Mouse (Mus musculus): ENCODE data around the gene Dennd2c. TPM values are rescaled to one million over a fixed set of nuclear protein-coding genes. Genes with fewer than 3 reads are reported as not detected.
"Not testable (repeated sequence)": the region's sequence is repeated elsewhere in the genome, so short reads cannot be mapped to it uniquely, and the experiment has no call there.

Dennd2c gene
- polyA plus RNA-seq, 1 experiment from 2014 or later, result 1.3 TPM

DNA sequence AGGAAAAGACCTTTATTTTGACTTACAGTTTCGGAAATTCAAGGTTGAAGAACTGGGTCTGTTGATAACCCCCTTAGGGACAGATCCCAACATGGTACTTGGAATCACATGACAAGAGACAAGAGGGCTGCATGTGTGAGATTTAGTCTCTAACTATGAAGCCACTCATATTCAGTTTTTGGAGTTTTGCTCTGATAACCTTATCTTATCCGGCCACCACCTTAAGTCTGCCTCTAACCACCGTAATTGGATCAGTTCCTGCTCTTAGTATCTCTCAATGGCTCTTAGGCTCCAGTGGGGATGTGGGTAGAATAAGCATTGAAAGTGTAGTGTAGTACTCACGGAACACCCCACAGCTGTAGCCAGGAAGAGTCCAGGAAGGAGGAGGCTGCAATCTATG is 74.3 kb downstream of the Dennd2c start:
- no peak for DNase-seq (ENCODE audit: low spot score)
- Histone ChIP-seq H3K27me3 (ENCODE audit: control insufficient read depth, insufficient read depth, low read length) (no peaks in the 10 kb centered on the region), H3K4me3 (replicated peaks; ENCODE audit: low read length) (no peak overlapping the region), H3K4me2 (replicated peaks) (no peak overlapping the region), H3K36me3 (replicated peaks; ENCODE audit: control insufficient read depth, insufficient read depth) (peaks cover 67% of the 10 kb centered on the region), H3K9me3 (ENCODE audit: control insufficient read depth, low read length) (no peaks in the 10 kb centered on the region), H3K27ac (no peak overlapping the region), H3K9ac (no peak overlapping the region), H3K4me1 (replicated peaks; ENCODE audit: control insufficient read depth, insufficient read depth, low read length) (peaks cover 8% of the 10 kb centered on the region; the same call in 1 of the 2 replicates)
- no peak for ATAC-seq (ENCODE audit: low FRiP score)
- 98% methylated on average over 4 of the region's 4 CpGs for WGBS

DNA sequence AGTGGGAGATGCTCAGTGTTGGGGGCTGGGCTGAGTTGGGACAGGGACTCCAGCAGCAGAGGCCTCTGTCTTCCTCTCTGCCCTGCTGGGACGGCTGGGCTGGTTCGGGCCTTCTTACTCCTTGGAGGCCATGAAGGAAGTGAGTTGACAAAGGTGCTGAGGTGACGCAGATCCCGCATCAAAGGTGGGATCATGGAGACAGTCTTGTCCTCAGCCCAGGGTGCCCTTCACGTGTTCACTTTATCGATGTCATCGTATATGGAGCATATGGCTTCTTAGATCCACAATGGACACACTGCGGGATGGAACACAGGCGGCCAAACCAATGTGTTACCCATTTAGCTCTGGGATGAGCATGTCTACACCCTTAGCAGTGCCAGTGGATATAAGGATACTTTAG is 77.1 kb downstream of the Dennd2c start:
- no peak overlapping the region for H3K9ac ChIP-seq
- no peak overlapping the region for H3K27ac ChIP-seq
- ATAC-seq (ENCODE audit: low FRiP score) (no peak), DNase-seq (ENCODE audit: low spot score) (no peak)
- no peaks in the 10 kb centered on the region for H3K9me3 ChIP-seq (ENCODE audit: control insufficient read depth, low read length)
- no peaks in the 10 kb centered on the region for H3K27me3 ChIP-seq (ENCODE audit: control insufficient read depth, insufficient read depth, low read length)
- H3K4me3 ChIP-seq (replicated peaks; ENCODE audit: low read length), result no peak overlapping the region
- 91% methylated on average over 9 of the region's 9 CpGs for WGBS
- no peaks in the 10 kb centered on the region for H3K4me1 ChIP-seq (replicated peaks; ENCODE audit: control insufficient read depth, insufficient read depth, low read length)
- no peak overlapping the region for H3K4me2 ChIP-seq (replicated peaks)
- H3K36me3 ChIP-seq (replicated peaks; ENCODE audit: control insufficient read depth, insufficient read depth), result peaks cover 53% of the 10 kb centered on the region

DNA sequence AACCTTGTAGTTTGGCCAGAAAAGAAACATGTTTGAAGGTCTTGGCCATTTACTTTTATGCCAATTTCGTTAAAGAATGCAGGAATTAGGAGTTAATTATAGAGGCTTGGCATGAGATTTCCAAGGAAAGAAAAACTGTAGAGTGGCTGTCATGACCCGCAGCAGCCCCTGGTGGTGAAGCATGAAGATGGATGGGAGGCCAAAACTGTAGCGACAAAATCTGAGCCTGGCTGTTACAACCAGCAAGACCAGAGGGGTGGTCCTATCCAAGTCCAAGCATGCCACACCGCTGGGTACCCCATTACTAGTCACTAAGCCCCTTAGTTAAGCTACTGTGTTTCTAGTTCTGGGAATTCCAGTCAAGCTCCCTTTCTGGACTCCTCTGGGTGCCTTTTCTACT is 78.8 kb downstream of the Dennd2c start:
- Histone ChIP-seq H3K9ac (no peak overlapping the region), H3K4me1 (replicated peaks; ENCODE audit: control insufficient read depth, insufficient read depth, low read length) (no peaks in the 10 kb centered on the region), H3K27me3 (ENCODE audit: control insufficient read depth, insufficient read depth, low read length) (no peaks in the 10 kb centered on the region), H3K9me3 (ENCODE audit: control insufficient read depth, low read length) (no peaks in the 10 kb centered on the region), H3K27ac (no peak overlapping the region), H3K4me3 (replicated peaks; ENCODE audit: low read length) (no peak overlapping the region), H3K36me3 (replicated peaks; ENCODE audit: control insufficient read depth, insufficient read depth) (peaks cover 38% of the 10 kb centered on the region), H3K4me2 (replicated peaks) (no peak overlapping the region)
- WGBS, result 59% methylated on average over 4 of the region's 4 CpGs
- DNase-seq (ENCODE audit: low spot score) (no peak), ATAC-seq (ENCODE audit: low FRiP score) (no peak)

DNA sequence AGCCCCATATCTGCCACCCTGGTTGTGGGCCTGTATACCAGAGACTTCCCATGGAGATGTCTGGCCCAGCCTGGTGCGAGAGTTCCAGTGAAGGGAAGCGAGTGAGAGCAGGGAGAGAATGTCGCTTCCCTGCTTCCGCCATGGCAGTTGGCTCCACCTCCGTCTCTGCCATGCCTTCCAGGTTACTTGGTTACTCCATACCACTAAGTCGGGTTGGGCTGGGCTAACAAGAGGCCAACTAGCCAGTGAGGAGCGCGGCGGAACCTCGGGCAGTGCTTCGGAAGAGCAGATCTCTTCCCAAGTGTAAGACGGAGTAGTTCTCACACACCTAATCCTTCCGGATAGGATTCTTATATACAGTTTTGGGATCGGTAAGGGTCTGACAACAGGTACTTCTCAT is 80.4 kb downstream of the Dennd2c start:
- no peak for ATAC-seq (ENCODE audit: low FRiP score)
- peaks cover 22% of the 10 kb centered on the region for H3K36me3 ChIP-seq (replicated peaks; ENCODE audit: control insufficient read depth, insufficient read depth)
- no peaks in the 10 kb centered on the region for H3K9me3 ChIP-seq (ENCODE audit: control insufficient read depth, low read length)
- DNase-seq (ENCODE audit: low spot score), result no peak
- H3K4me2 ChIP-seq (replicated peaks), result no peak overlapping the region
- no peaks in the 10 kb centered on the region for H3K4me1 ChIP-seq (replicated peaks; ENCODE audit: control insufficient read depth, insufficient read depth, low read length)
- no peak overlapping the region for H3K27ac ChIP-seq
- WGBS, result 83% methylated on average over 14 of the region's 14 CpGs
- no peak overlapping the region for H3K4me3 ChIP-seq (replicated peaks; ENCODE audit: low read length)
- no peaks in the 10 kb centered on the region for H3K27me3 ChIP-seq (ENCODE audit: control insufficient read depth, insufficient read depth, low read length)
- no peak overlapping the region for H3K9ac ChIP-seq

DNA sequence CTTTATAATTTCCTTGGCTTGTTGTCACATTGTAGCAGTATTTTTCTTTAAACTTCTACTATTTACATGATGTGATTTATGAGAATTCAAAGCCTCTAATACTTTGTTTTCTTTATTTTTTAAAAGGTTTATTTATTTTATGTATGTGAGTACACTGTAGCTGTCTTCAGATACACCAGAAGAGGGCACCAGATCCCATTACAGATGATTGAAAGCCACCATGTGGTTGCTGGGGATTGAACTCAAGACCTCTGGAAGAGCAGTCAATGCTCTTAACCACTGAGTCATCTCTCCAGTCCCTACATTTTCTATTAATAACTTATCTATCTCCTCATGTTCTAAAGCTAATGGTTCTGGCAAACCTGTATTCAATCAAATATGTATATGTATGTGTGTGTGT is 82.1 kb downstream of the Dennd2c start:
- not testable (repeated sequence) for ATAC-seq (ENCODE audit: low FRiP score); H3K27ac ChIP-seq; H3K27me3 ChIP-seq (ENCODE audit: control insufficient read depth, insufficient read depth, low read length); H3K9ac ChIP-seq; H3K4me3 ChIP-seq (replicated peaks; ENCODE audit: low read length); H3K4me2 ChIP-seq (replicated peaks); H3K9me3 ChIP-seq (ENCODE audit: control insufficient read depth, low read length); H3K4me1 ChIP-seq (replicated peaks; ENCODE audit: control insufficient read depth, insufficient read depth, low read length); DNase-seq (ENCODE audit: low spot score); H3K36me3 ChIP-seq (replicated peaks; ENCODE audit: control insufficient read depth, insufficient read depth)

DNA sequence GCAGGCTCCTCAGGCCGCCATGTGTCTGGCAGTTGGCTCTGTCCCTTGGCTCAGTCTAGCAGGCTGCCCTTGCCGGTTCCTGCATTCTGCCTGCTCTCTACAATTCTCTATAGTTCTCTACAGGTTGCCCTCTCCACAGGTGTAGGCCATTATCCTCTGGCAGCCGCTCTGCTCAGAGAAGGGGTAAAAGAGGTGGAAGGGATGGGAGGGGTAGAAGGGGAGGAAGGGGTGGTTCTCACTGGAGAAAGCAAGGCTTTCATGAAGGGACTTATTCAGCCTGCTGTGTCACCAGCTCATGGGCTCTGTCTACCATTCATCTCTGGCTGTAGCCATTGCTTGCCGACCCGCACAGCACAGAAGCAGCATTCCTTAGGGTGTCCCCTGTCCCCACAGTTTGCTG is 86.0 kb downstream of the Dennd2c start:
- Histone ChIP-seq H3K4me3 (replicated peaks; ENCODE audit: low read length) (no peak overlapping the region), H3K9me3 (ENCODE audit: control insufficient read depth, low read length) (no peaks in the 10 kb centered on the region), H3K27ac (no peak overlapping the region), H3K4me2 (replicated peaks) (no peak overlapping the region), H3K27me3 (ENCODE audit: control insufficient read depth, insufficient read depth, low read length) (no peaks in the 10 kb centered on the region), H3K9ac (no peak overlapping the region), H3K36me3 (replicated peaks; ENCODE audit: control insufficient read depth, insufficient read depth) (no peaks in the 10 kb centered on the region), H3K4me1 (replicated peaks; ENCODE audit: control insufficient read depth, insufficient read depth, low read length) (no peaks in the 10 kb centered on the region)
- no peak for ATAC-seq (ENCODE audit: low FRiP score)
- no peak for DNase-seq (ENCODE audit: low spot score)
- WGBS, result 51% methylated on average over 5 of the region's 5 CpGs

DNA sequence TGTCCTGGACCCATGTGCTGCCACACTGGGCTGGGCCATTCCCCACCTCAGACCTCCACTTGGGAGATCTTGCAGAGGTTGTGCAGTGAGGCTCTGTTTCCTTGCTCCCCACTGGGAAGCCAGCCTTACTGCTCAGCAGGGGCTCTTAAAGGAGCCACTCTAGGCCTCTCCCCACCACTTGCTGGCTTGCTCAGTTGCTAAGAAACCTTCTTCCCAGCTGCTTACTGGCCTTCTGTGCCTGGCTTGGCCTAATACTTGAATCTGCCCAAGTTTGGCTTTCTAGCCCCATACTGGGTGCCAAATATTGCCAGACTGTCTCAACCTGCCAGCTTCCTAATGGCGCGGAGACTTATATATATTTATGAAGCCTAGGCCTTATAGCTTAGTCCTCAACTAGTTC is 86.5 kb downstream of the Dennd2c start:
- WGBS, result 87% methylated on average over 2 of the region's 2 CpGs
- H3K4me3 ChIP-seq (replicated peaks; ENCODE audit: low read length), result no peak overlapping the region
- no peaks in the 10 kb centered on the region for H3K27me3 ChIP-seq (ENCODE audit: control insufficient read depth, insufficient read depth, low read length)
- no peak overlapping the region for H3K27ac ChIP-seq
- no peaks in the 10 kb centered on the region for H3K9me3 ChIP-seq (ENCODE audit: control insufficient read depth, low read length)
- DNase-seq (ENCODE audit: low spot score) (no peak), ATAC-seq (ENCODE audit: low FRiP score) (no peak)
- H3K9ac ChIP-seq, result no peak overlapping the region
- H3K4me2 ChIP-seq (replicated peaks), result no peak overlapping the region
- no peaks in the 10 kb centered on the region for H3K4me1 ChIP-seq (replicated peaks; ENCODE audit: control insufficient read depth, insufficient read depth, low read length)
- H3K36me3 ChIP-seq (replicated peaks; ENCODE audit: control insufficient read depth, insufficient read depth), result no peaks in the 10 kb centered on the region

DNA sequence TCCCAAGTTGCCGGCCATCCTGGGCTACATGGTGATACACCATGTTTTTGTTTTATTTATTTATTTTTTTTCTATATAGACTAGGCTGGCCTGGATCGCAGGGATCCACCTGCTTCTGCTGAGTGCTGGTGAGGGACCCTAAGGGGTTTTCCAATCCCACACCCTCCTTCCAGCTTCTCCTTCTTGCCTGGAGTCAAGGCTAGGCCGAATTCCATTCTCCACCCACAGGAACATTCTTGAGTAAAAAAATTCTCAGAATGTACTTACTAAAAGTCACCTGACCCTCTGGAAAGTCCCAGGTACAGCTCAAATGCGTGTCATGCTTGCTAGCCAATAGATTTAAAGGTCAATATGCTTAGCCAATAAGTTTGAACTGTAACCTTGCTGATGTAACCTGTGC is 89.8 kb downstream of the Dennd2c start:
- ATAC-seq (ENCODE audit: low FRiP score), result no peak
- no peak overlapping the region for H3K9ac ChIP-seq
- H3K36me3 ChIP-seq (replicated peaks; ENCODE audit: control insufficient read depth, insufficient read depth), result no peaks in the 10 kb centered on the region
- H3K4me2 ChIP-seq (replicated peaks), result no peak overlapping the region
- no peak overlapping the region for H3K4me3 ChIP-seq (replicated peaks; ENCODE audit: low read length)
- no peaks in the 10 kb centered on the region for H3K4me1 ChIP-seq (replicated peaks; ENCODE audit: control insufficient read depth, insufficient read depth, low read length)
- no peak for DNase-seq (ENCODE audit: low spot score)
- H3K27ac ChIP-seq, result no peak overlapping the region
- no peaks in the 10 kb centered on the region for H3K9me3 ChIP-seq (ENCODE audit: control insufficient read depth, low read length)
- 89% methylated on average over 4 of the region's 4 CpGs for WGBS
- no peaks in the 10 kb centered on the region for H3K27me3 ChIP-seq (ENCODE audit: control insufficient read depth, insufficient read depth, low read length)

DNA sequence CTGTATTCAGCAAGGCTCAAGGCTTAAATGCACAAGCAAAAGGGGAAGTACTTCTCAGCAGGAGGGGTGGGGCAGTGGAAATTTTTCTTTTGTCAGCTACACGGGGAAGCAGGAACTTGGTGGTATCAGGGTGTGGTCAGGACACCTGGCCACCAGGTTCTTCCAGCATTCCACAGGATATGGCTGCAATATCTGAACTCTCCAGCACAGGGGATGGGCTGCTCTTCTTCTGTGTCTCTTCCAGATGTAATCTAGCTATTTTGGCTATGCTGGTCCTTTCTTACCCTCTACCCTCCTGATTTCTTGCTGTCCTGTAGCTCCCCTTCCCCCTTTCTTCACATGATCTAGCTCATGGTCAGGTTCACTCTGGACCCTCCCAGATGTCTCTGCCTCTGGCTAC is 90.8 kb downstream of the Dennd2c start:
- no peak overlapping the region for H3K9ac ChIP-seq
- no peak overlapping the region for H3K4me3 ChIP-seq (replicated peaks; ENCODE audit: low read length)
- ATAC-seq (ENCODE audit: low FRiP score), result no peak
- H3K9me3 ChIP-seq (ENCODE audit: control insufficient read depth, low read length), result no peaks in the 10 kb centered on the region
- no peak overlapping the region for H3K27ac ChIP-seq
- no peaks in the 10 kb centered on the region for H3K27me3 ChIP-seq (ENCODE audit: control insufficient read depth, insufficient read depth, low read length)
- H3K4me1 ChIP-seq (replicated peaks; ENCODE audit: control insufficient read depth, insufficient read depth, low read length), result no peaks in the 10 kb centered on the region
- H3K4me2 ChIP-seq (replicated peaks), result no peak overlapping the region
- H3K36me3 ChIP-seq (replicated peaks; ENCODE audit: control insufficient read depth, insufficient read depth), result no peaks in the 10 kb centered on the region
- 71% methylated on average over 1 of the region's 1 CpGs for WGBS
- no peak for DNase-seq (ENCODE audit: low spot score)

DNA sequence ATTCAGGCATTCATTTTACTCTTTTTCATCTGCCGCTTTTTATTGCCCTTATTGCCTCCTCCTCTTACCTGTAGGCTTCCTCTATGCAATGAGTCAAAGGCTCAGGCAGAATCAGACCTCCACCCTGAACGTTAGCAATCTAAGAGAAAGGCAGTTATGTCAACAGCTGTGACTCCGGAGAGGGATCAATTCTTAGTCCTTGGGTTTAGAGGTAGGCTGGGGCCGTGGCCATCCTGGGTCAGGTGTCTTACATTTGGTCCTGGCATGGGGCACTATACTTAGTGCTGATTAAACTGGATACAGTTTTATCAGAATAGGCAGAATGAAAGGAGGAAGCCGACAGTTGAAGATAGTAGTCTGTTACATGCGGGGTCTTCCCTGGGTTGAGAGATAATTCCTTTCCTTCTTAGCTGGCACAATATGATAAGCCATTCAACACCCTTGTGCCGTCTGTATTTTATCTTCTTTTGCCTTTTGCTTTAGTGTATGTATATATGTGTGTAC is 94.0 kb downstream of the Dennd2c start:
- peaks cover 4% of the 10 kb centered on the region; the same call in 1 of the 2 replicates for H3K9me3 ChIP-seq (ENCODE audit: control insufficient read depth, low read length)
- no peak overlapping the region for H3K4me2 ChIP-seq (replicated peaks)
- H3K36me3 ChIP-seq (replicated peaks; ENCODE audit: control insufficient read depth, insufficient read depth), result no peaks in the 10 kb centered on the region
- H3K9ac ChIP-seq, result no peak overlapping the region
- H3K27me3 ChIP-seq (ENCODE audit: control insufficient read depth, insufficient read depth, low read length), result no peaks in the 10 kb centered on the region
- ATAC-seq (ENCODE audit: low FRiP score) (no peak), DNase-seq (ENCODE audit: low spot score) (no peak)
- H3K27ac ChIP-seq, result no peak overlapping the region
- 89% methylated on average over 7 of the region's 7 CpGs for WGBS
- no peaks in the 10 kb centered on the region for H3K4me1 ChIP-seq (replicated peaks; ENCODE audit: control insufficient read depth, insufficient read depth, low read length)
- H3K4me3 ChIP-seq (replicated peaks; ENCODE audit: low read length), result no peak overlapping the region

All from hindbrain, embryonic 14.5 days (tissue).